Mouse (Mus musculus): ENCODE data around the gene Nup93. TPM values are rescaled to one million over a fixed set of nuclear protein-coding genes. Genes with fewer than 3 reads are reported as not detected.
A peak's percentile ranks its signal among the peaks of the same experiment; 100 is the strongest.

Gene Nup93
- total and polyA plus RNA-seq, 3 experiments, result 6.0 to 42.5 (median 39.9) TPM

- Histone ChIP-seq H3K9me3 (replicated peaks) (no peaks in the 10 kb centered on the region), H3K4me3 (ENCODE audit: low read depth, low read length) (no peak overlapping the region), H3K36me3 (replicated peaks) (peaks cover 76% of the 10 kb centered on the region), H3K27me3 (ENCODE audit: insufficient read depth, low read length) (no peaks in the 10 kb centered on the region), H3K4me1 (ENCODE audit: insufficient read depth, low read depth, low read length) (peaks cover 5% of the 10 kb centered on the region)
- no peak for DNase-seq (ENCODE audit: low spot score)
- ATAC-seq (ENCODE audit: extremely low read depth, insufficient number of reproducible peaks, low FRiP score, poor library complexity, severe bottlenecking), result no peak
- TF ChIP-seq GATA2 (IDR thresholded peaks at IDR 0.05; ENCODE audit: borderline replicate concordance, low read depth, low read length) (no peak), POLR2AphosphoS5 (IDR thresholded peaks at IDR 0.05; ENCODE audit: insufficient replicate concordance, low read depth, low read length) (no peak), GATA1 (IDR thresholded peaks at IDR 0.05; ENCODE audit: borderline replicate concordance, low read length) (no peak), TAL1 (conservative IDR thresholded peaks at IDR 0.05; ENCODE audit: low read depth, low read length) (no peak), CTCF (IDR thresholded peaks at IDR 0.05; ENCODE audit: low read depth, low read length) (no peak)
These were observed 81.3 kb downstream of the Nup93 start for GRCm38 (mm10) chr8:94295687-94296086.

DNA sequence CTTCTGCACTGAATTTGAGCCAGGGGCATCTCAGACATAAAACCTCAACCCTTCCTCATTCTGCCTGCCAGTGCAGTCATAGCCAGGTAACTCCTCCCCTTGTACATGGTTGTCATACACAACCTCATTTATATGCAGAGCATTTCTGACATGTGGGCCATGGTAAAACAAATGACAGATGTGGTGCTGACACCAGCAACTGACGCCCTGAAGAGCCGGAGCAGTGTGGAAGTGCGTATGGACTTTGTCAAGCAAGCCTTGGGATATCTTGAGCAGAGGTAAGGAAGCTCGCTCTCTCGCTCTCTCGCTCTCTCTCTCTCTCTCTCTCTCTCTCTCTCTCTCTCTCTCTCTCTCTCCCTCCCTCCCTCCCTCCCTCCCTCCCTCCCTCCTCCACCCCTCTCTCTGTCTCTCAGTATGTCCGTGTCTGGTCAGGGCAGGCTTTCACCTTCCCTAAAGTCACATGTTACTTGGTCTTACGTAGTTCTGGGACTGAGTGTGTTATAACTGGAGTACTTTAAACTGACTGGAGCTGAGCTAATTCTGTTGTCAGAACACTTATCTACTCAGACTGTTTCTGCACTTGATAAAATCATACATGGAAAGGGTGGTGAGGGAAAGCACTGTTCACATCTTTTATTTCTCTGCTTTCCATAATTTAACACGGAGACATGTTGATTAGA lies 82.1 kb downstream of the Nup93 start:
- no peak for TF ChIP-seq POLR2AphosphoS5 (IDR thresholded peaks at IDR 0.05; ENCODE audit: insufficient replicate concordance, low read depth, low read length)
- no peak for TF ChIP-seq CTCF (IDR thresholded peaks at IDR 0.05; ENCODE audit: low read depth, low read length)
- TF ChIP-seq GATA1 (IDR thresholded peaks at IDR 0.05; ENCODE audit: borderline replicate concordance, low read length), result no peak
- no peaks in the 10 kb centered on the region for H3K4me1 ChIP-seq (ENCODE audit: insufficient read depth, low read depth, low read length)

GRCm38 (mm10) chr8:94297101-94297500 lies 82.7 kb downstream of the Nup93 start:
- H3K9me3 ChIP-seq (replicated peaks), result no peaks in the 10 kb centered on the region
- DNase-seq (ENCODE audit: low spot score), result no peak
- no peak for TF ChIP-seq TAL1 (conservative IDR thresholded peaks at IDR 0.05; ENCODE audit: low read depth, low read length)
- no peak for TF ChIP-seq GATA2 (IDR thresholded peaks at IDR 0.05; ENCODE audit: borderline replicate concordance, low read depth, low read length)
- no peak for TF ChIP-seq GATA1 (IDR thresholded peaks at IDR 0.05; ENCODE audit: borderline replicate concordance, low read length)
- no peak for TF ChIP-seq POLR2AphosphoS5 (IDR thresholded peaks at IDR 0.05; ENCODE audit: insufficient replicate concordance, low read depth, low read length)
- TF ChIP-seq CTCF (IDR thresholded peaks at IDR 0.05; ENCODE audit: low read depth, low read length), result no peak
- H3K4me1 ChIP-seq (ENCODE audit: insufficient read depth, low read depth, low read length), result no peaks in the 10 kb centered on the region
- H3K36me3 ChIP-seq (replicated peaks), result peaks cover 79% of the 10 kb centered on the region
- H3K4me3 ChIP-seq (ENCODE audit: low read depth, low read length), result no peak overlapping the region
- H3K27me3 ChIP-seq (ENCODE audit: insufficient read depth, low read length), result no peaks in the 10 kb centered on the region
- no peak for ATAC-seq (ENCODE audit: extremely low read depth, insufficient number of reproducible peaks, low FRiP score, poor library complexity, severe bottlenecking)

More for the DNA sequence above, 82.1 kb downstream of the Nup93 start:
- ATAC-seq (ENCODE audit: extremely low read depth, insufficient number of reproducible peaks, low FRiP score, poor library complexity, severe bottlenecking), result no peak
- H3K9me3 ChIP-seq (replicated peaks), result no peaks in the 10 kb centered on the region
- H3K36me3 ChIP-seq (replicated peaks), result peaks cover 78% of the 10 kb centered on the region
- no peak overlapping the region for H3K4me3 ChIP-seq (ENCODE audit: low read depth, low read length)
- H3K27me3 ChIP-seq (ENCODE audit: insufficient read depth, low read length), result no peaks in the 10 kb centered on the region
- no peak for DNase-seq (ENCODE audit: low spot score)

DNA sequence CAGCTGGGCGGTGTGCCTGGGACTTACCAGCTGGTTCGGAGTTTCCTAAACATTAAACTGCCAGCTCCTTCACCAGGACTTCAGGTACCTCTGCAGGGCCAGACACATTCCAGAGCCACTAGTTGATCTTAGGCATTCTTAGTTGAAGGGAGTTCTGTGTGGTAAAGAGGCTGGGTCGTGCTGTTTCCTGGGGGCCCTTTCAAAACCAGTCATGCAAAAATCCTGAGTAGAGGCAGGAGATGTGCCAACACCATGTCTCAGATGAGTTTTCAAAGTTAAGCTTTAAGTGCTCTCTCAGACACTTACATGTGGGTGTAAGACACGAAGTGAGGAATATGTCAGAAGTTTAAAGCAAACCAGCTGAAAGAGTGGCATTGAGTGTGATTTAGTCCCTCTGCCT lies 86.4 kb downstream of the Nup93 start:
- DNase-seq (ENCODE audit: low spot score) (no peak), ATAC-seq (ENCODE audit: extremely low read depth, insufficient number of reproducible peaks, low FRiP score, poor library complexity, severe bottlenecking) (no peak)
- peaks cover 79% of the 10 kb centered on the region for H3K36me3 ChIP-seq (replicated peaks)
- no peaks in the 10 kb centered on the region for H3K9me3 ChIP-seq (replicated peaks)
- TF ChIP-seq GATA1 (IDR thresholded peaks at IDR 0.05; ENCODE audit: borderline replicate concordance, low read length), result no peak
- no peak for TF ChIP-seq CTCF (IDR thresholded peaks at IDR 0.05; ENCODE audit: low read depth, low read length)
- TF ChIP-seq TAL1 (conservative IDR thresholded peaks at IDR 0.05; ENCODE audit: low read depth, low read length), result no peak
- TF ChIP-seq GATA2 (IDR thresholded peaks at IDR 0.05; ENCODE audit: borderline replicate concordance, low read depth, low read length), result no peak
- no peak for TF ChIP-seq POLR2AphosphoS5 (IDR thresholded peaks at IDR 0.05; ENCODE audit: insufficient replicate concordance, low read depth, low read length)
- no peaks in the 10 kb centered on the region for H3K4me1 ChIP-seq (ENCODE audit: insufficient read depth, low read depth, low read length)
- no peaks in the 10 kb centered on the region for H3K27me3 ChIP-seq (ENCODE audit: insufficient read depth, low read length)
- no peak overlapping the region for H3K4me3 ChIP-seq (ENCODE audit: low read depth, low read length)

- H3K4me1 ChIP-seq (ENCODE audit: insufficient read depth, low read depth, low read length), result 0 out of 2 replicates have a peak, but pooled peaks cover 2% of the 10 kb centered on the region
- DNase-seq (ENCODE audit: low spot score) (no peak), ATAC-seq (ENCODE audit: extremely low read depth, insufficient number of reproducible peaks, low FRiP score, poor library complexity, severe bottlenecking) (no peak)
- peaks cover 83% of the 10 kb centered on the region for H3K36me3 ChIP-seq (replicated peaks)
- H3K4me3 ChIP-seq (ENCODE audit: low read depth, low read length), result no peak overlapping the region
- no peaks in the 10 kb centered on the region for H3K27me3 ChIP-seq (ENCODE audit: insufficient read depth, low read length)
- no peaks in the 10 kb centered on the region for H3K9me3 ChIP-seq (replicated peaks)
- TF ChIP-seq TAL1 (conservative IDR thresholded peaks at IDR 0.05; ENCODE audit: low read depth, low read length), result no peak
- TF ChIP-seq CTCF (IDR thresholded peaks at IDR 0.05; ENCODE audit: low read depth, low read length), result no peak
- TF ChIP-seq GATA2 (IDR thresholded peaks at IDR 0.05; ENCODE audit: borderline replicate concordance, low read depth, low read length), result no peak
- TF ChIP-seq GATA1 (IDR thresholded peaks at IDR 0.05; ENCODE audit: borderline replicate concordance, low read length), result no peak
- TF ChIP-seq POLR2AphosphoS5 (IDR thresholded peaks at IDR 0.05; ENCODE audit: insufficient replicate concordance, low read depth, low read length), result no peak
These were observed 90.0 kb downstream of the Nup93 start for GRCm38 (mm10) chr8:94304412-94304811.

DNA sequence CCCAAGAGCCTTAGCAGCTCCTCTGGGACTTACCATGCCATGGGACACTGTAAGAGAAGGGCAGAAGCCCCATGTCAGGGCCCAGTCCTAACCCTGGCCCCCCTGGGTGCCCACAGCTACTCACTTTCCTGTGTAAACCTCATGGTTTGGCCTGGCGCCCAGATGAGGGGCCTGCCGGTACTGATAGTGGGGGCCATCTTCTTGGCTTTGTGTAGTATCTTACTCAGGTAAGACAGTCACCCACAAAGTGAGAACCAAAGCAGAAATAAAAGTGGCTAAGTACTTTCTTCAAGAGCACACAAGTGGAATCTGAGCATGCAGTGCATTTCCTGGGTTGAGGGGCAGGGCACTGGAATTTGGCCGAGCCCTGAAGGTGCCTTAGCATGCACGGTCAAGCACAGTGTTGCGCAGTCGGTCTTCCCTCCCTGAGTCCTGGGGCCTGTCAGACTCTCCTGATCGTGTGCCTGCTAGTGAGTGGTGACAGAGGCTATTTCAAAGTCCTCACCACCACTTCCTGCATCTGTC lies 92.7 kb downstream of the Nup93 start:
- TF ChIP-seq GATA2 (IDR thresholded peaks at IDR 0.05; ENCODE audit: borderline replicate concordance, low read depth, low read length), result no peak
- no peak for TF ChIP-seq TAL1 (conservative IDR thresholded peaks at IDR 0.05; ENCODE audit: low read depth, low read length)
- TF ChIP-seq CTCF (IDR thresholded peaks at IDR 0.05; ENCODE audit: low read depth, low read length), result no peak
- no peak for TF ChIP-seq GATA1 (IDR thresholded peaks at IDR 0.05; ENCODE audit: borderline replicate concordance, low read length)
- no peak for TF ChIP-seq POLR2AphosphoS5 (IDR thresholded peaks at IDR 0.05; ENCODE audit: insufficient replicate concordance, low read depth, low read length)
- no peak for ATAC-seq (ENCODE audit: extremely low read depth, insufficient number of reproducible peaks, low FRiP score, poor library complexity, severe bottlenecking)
- Histone ChIP-seq H3K4me1 (ENCODE audit: insufficient read depth, low read depth, low read length) (0 out of 2 replicates have a peak, but pooled peaks cover 2% of the 10 kb centered on the region), H3K27me3 (ENCODE audit: insufficient read depth, low read length) (no peaks in the 10 kb centered on the region), H3K36me3 (replicated peaks) (peaks cover 92% of the 10 kb centered on the region), H3K9me3 (replicated peaks) (no peaks in the 10 kb centered on the region), H3K4me3 (ENCODE audit: low read depth, low read length) (no peak overlapping the region)
- peak; percentile 34 for DNase-seq (ENCODE audit: low spot score)

Measured in G1E (cell line).